In the genomic region with DNA sequence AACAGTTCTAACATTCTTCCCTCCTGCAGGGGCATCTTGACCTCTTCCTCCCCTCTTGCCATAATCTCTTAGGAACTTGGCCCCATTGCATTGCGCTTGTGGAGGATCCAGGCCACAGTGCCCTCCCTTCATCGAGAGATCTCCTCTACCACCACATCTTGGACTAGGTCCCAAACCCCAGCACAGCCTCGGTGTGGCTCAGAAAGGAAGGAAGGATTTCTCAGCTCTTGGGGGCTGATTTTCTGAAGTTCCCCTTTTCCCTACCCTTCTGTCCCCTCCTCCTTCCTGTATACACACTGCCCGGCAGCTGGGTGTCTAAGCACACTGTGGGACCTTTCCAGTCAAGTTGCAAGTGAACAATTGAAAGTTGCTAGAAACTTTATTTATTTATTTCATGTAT, we compare ENCODE assay signal across 10 mouse cellular contexts. TPM values are rescaled to one million over a fixed set of nuclear protein-coding genes. Genes with fewer than 3 reads are reported as not detected.
DNase-seq lines count a peak whose midpoint lies in the region; ATAC-seq and TF ChIP-seq lines count a peak whose summit lies in the region.
"Had no signal": no experiment of that assay in that cellular context is flagged by ENCODE, and none has a peak within 500 bp of the region (broad histone marks: within the 10 kb centered on the region; RNA-seq: fewer than 3 reads in every experiment).

No protein-coding gene starts in this region.

- TF ChIP-seq CTCF in stomach, postnatal 0 days (IDR thresholded peaks at IDR 0.05; ENCODE audit: low read depth), result no peak

- peaks cover 10% of the 10 kb centered on the region for H3K4me1 ChIP-seq in stomach, embryonic 14.5 days (ENCODE audit: control insufficient read depth, insufficient read depth, low read length)
- H3K4me1 ChIP-seq in stomach, postnatal 0 days (replicated peaks; ENCODE audit: control insufficient read depth, insufficient read depth), result 0 out of 2 replicates have a peak, but pooled peaks cover 2% of the 10 kb centered on the region
- peaks cover 4% of the 10 kb centered on the region for H3K4me1 ChIP-seq in forebrain, embryonic 16.5 days (replicated peaks; ENCODE audit: control insufficient read depth, insufficient read depth, low read length)

- peaks cover 9% of the 10 kb centered on the region; the same call in 1 of the 2 replicates for H3K36me3 ChIP-seq in stomach, embryonic 14.5 days (ENCODE audit: control insufficient read depth, insufficient read depth, low read length)
- H3K36me3 ChIP-seq in stomach, postnatal 0 days (ENCODE audit: control insufficient read depth, insufficient read depth, low read length), result peaks cover 7% of the 10 kb centered on the region
- H3K36me3 ChIP-seq in forebrain, embryonic 16.5 days (ENCODE audit: control insufficient read depth, insufficient read depth), result no peaks in the 10 kb centered on the region

- H3K4me3 ChIP-seq in stomach, embryonic 14.5 days (ENCODE audit: low read depth, low read length), result no peak overlapping the region
- H3K4me3 ChIP-seq in stomach, postnatal 0 days (ENCODE audit: low read depth, low read length), result no peak overlapping the region
- H3K4me3 ChIP-seq in forebrain, embryonic 16.5 days (replicated peaks; ENCODE audit: low read length), result no peak overlapping the region

- 0 out of 2 replicates have a peak overlapping the region, but pooled peaks have one; percentile 10 for H3K27ac ChIP-seq in stomach, embryonic 14.5 days (ENCODE audit: low read length)
- H3K27ac ChIP-seq in stomach, postnatal 0 days (replicated peaks), result no peak overlapping the region
- no peak overlapping the region for H3K27ac ChIP-seq in forebrain, embryonic 16.5 days (ENCODE audit: low read length)
- H3K27ac ChIP-seq: hindbrain, embryonic 14.5 days had no signal

- H3K9ac ChIP-seq in stomach, embryonic 14.5 days (replicated peaks; ENCODE audit: low read depth, low read length), result no peak overlapping the region
- H3K9ac ChIP-seq in stomach, postnatal 0 days (ENCODE audit: low read length), result no peak overlapping the region
- no peak overlapping the region for H3K9ac ChIP-seq in forebrain, embryonic 16.5 days (replicated peaks; ENCODE audit: low read depth, low read length)
- H3K9ac ChIP-seq: hindbrain, embryonic 14.5 days had no signal

- no peak overlapping the region for H3K4me2 ChIP-seq in stomach, embryonic 14.5 days (replicated peaks; ENCODE audit: low read depth, low read length)
- no peak overlapping the region for H3K4me2 ChIP-seq in stomach, postnatal 0 days (replicated peaks; ENCODE audit: low read depth)
- H3K4me2 ChIP-seq in forebrain, embryonic 16.5 days (ENCODE audit: low read length), result no peak overlapping the region
- H3K4me2 ChIP-seq: hindbrain, embryonic 14.5 days had no signal

- peak; percentile 32 for DNase-seq in gastrocnemius, adult 18-20 months (ENCODE audit: low spot score)
- no peak for DNase-seq in gastrocnemius, postnatal 25 days
- no peak for DNase-seq in stomach, postnatal 0 days (ENCODE audit: low spot score)
- peak; percentile 59 for DNase-seq in liver
- peak; percentile 56 to 70 for DNase-seq in spleen, postnatal 4 days (ENCODE audit: low spot score in 2 of 2)
- no peak for DNase-seq in frontal cortex, adult 2 months (ENCODE audit: extremely low spot score in 1 of 2, low spot score in 1 of 2)

- TF ChIP-seq EP300 in stomach, postnatal 0 days (optimal IDR thresholded peaks at IDR 0.05), result no peak

- 45% methylated on average over 4 of the region's 4 CpGs for WGBS in stomach, embryonic 14.5 days
- 37% methylated on average over 4 of the region's 4 CpGs for whole genome bisulfite sequencing in stomach, postnatal 0 days
- WGBS in forebrain, embryonic 16.5 days, result 61% methylated on average over 4 of the region's 4 CpGs

- no peaks in the 10 kb centered on the region for H3K9me3 ChIP-seq in stomach, embryonic 14.5 days (ENCODE audit: control insufficient read depth, low read depth, low read length)
- H3K9me3 ChIP-seq in stomach, postnatal 0 days (ENCODE audit: control insufficient read depth, low read length), result no peaks in the 10 kb centered on the region
- H3K9me3 ChIP-seq in forebrain, embryonic 16.5 days (ENCODE audit: control insufficient read depth, low read length), result no peaks in the 10 kb centered on the region

- no peak for ATAC-seq in stomach, embryonic 14.5 days (ENCODE audit: insufficient number of reproducible peaks, insufficient read depth, low FRiP score, low read depth)
- ATAC-seq in stomach, postnatal 0 days (ENCODE audit: low FRiP score, low TSS enrichment), result no peak
- ATAC-seq in forebrain, embryonic 16.5 days, result no peak

- no peaks in the 10 kb centered on the region for H3K27me3 ChIP-seq in stomach, embryonic 14.5 days (ENCODE audit: control insufficient read depth, insufficient read depth, low read length)
- no peaks in the 10 kb centered on the region for H3K27me3 ChIP-seq in stomach, postnatal 0 days (ENCODE audit: control insufficient read depth, insufficient read depth, low read length)
- no peaks in the 10 kb centered on the region for H3K27me3 ChIP-seq in forebrain, embryonic 16.5 days (replicated peaks; ENCODE audit: control insufficient read depth, insufficient read depth, low read length)

RNA-seq across cellular contexts. Expression of gene Pim1, which starts 7.5 kb away (rescaled TPM):
- 10 to 100 TPM; 18.8 to 25.4 TPM for total RNA-seq in gastrocnemius, adult 18-20 months (2021)
- 10 to 100 TPM; 11.1 to 17.5 TPM for total RNA-seq in gastrocnemius, postnatal 25 days (2021)
- 10.1 TPM in 2 replicates for polyA plus RNA-seq in stomach, embryonic 14.5 days (2014; fragmentation: Nextera tagmentation; extraction: Ambion mirVana)
- 28.6 and 32.8 TPM in 2 replicates for polyA plus RNA-seq in stomach, postnatal 0 days (2015; fragmentation: Nextera tagmentation; extraction: Ambion mirVana)
- polyA plus RNA-seq in frontal cortex, adult 2 months (2012; rRNA removed), result 3.2 and 3.7 TPM in 2 replicates
- polyA plus RNA-seq in forebrain, embryonic 16.5 days (2015; fragmentation: Nextera tagmentation; extraction: Ambion mirVana), result 11.4 and 11.8 TPM in 2 replicates

RNA-seq across cellular contexts. Expression of gene Gm17657, which starts 51.4 kb away (rescaled TPM):
- not detected for total RNA-seq in gastrocnemius, adult 18-20 months (2021)
- total RNA-seq in gastrocnemius, postnatal 25 days (2021), result not detected
- not detected in 2 replicates for polyA plus RNA-seq in stomach, embryonic 14.5 days (2014; fragmentation: Nextera tagmentation; extraction: Ambion mirVana)
- polyA plus RNA-seq in stomach, postnatal 0 days (2015; fragmentation: Nextera tagmentation; extraction: Ambion mirVana), result not detected in 2 replicates
- polyA plus RNA-seq in frontal cortex, adult 2 months (2012; rRNA removed), result not detected in 2 replicates
- polyA plus RNA-seq in forebrain, embryonic 16.5 days (2015; fragmentation: Nextera tagmentation; extraction: Ambion mirVana), result not detected in 2 replicates
- total RNA-seq: left cerebral cortex, postnatal 25 days had no signal
- polyA plus RNA-seq: hindbrain, embryonic 14.5 days had no signal

RNA-seq across cellular contexts. Expression of gene Tbc1d22b, which starts 51.6 kb away (rescaled TPM):
- 10 to 100 TPM in 1 of 2 experiments, 1 to 10 TPM in 1; 9.2 to 10.7 TPM for total RNA-seq in gastrocnemius, adult 18-20 months (2021)
- 1 to 10 TPM; 8.1 to 8.5 TPM for total RNA-seq in gastrocnemius, postnatal 25 days (2021)
- 15.2 and 15.6 TPM in 2 replicates for polyA plus RNA-seq in stomach, embryonic 14.5 days (2014; fragmentation: Nextera tagmentation; extraction: Ambion mirVana)
- 6.9 and 7.8 TPM in 2 replicates for polyA plus RNA-seq in stomach, postnatal 0 days (2015; fragmentation: Nextera tagmentation; extraction: Ambion mirVana)
- 35.5 and 35.8 TPM in 2 replicates for polyA plus RNA-seq in frontal cortex, adult 2 months (2012; rRNA removed)
- polyA plus RNA-seq in forebrain, embryonic 16.5 days (2015; fragmentation: Nextera tagmentation; extraction: Ambion mirVana), result 22.0 and 25.9 TPM in 2 replicates

RNA-seq across cellular contexts. Expression of gene Tmem217, which starts 54.2 kb away (rescaled TPM):
- not detected for total RNA-seq in gastrocnemius, adult 18-20 months (2021)
- not detected for total RNA-seq in gastrocnemius, postnatal 25 days (2021)
- polyA plus RNA-seq in stomach, embryonic 14.5 days (2014; fragmentation: Nextera tagmentation; extraction: Ambion mirVana), result 0.62 and 0.65 TPM in 2 replicates
- 0.22 and 0.42 TPM in 2 replicates for polyA plus RNA-seq in stomach, postnatal 0 days (2015; fragmentation: Nextera tagmentation; extraction: Ambion mirVana)
- polyA plus RNA-seq in frontal cortex, adult 2 months (2012; rRNA removed), result 0.16 and 0.88 TPM in 2 replicates
- 0.50 and 1.1 TPM in 2 replicates for polyA plus RNA-seq in forebrain, embryonic 16.5 days (2015; fragmentation: Nextera tagmentation; extraction: Ambion mirVana)
- total RNA-seq: left cerebral cortex, postnatal 25 days had no signal

Comparison
In these comparisons a context has a peak if more than half of its experiments do, and no peak if none do; other contexts are left out.
1. DNase-seq: peak in gastrocnemius, adult 18-20 months (single experiment), liver (single experiment) and spleen, postnatal 4 days (2 of 2); none in gastrocnemius, postnatal 25 days (single experiment), stomach, postnatal 0 days (single experiment) and frontal cortex, adult 2 months (0 of 2).